Mouse (Mus musculus) forebrain, postnatal 0 days (tissue): ENCODE data around the gene Dxo. TPM values are rescaled to one million over a fixed set of nuclear protein-coding genes. Genes with fewer than 3 reads are reported as not detected.

Source experiments
- ATAC-seq: fragments of 200-750 bp; cut with Nextera tagmentation; 2 replicates; pipeline ENCODE4 v1.8.0; 2017; ENCODE audit warnings: mild to moderate bottlenecking, moderate library complexity
- DNase-seq: peaks from one replicate; pipeline ENCODE4 v3.0.0-alpha.2; 2015
- H3K27ac ChIP-seq: fragments of 300-500 bp; sonication (generic); 2 replicates; pipeline ENCODE4 v1.5.1; 2014; ENCODE audit warnings: low read depth, mild to moderate bottlenecking, antibody characterized with exemption, low read length, moderate library complexity, mixed read lengths
- H3K27me3 ChIP-seq: fragments of 300-500 bp; sonication (generic); 2 replicates; pipeline ENCODE4 v1.6.1; 2014; ENCODE audit warnings: mild to moderate bottlenecking, low read length, mixed read lengths; ENCODE audit not compliant: insufficient read depth
- H3K36me3 ChIP-seq: fragments of 300-500 bp; sonication (generic); 2 replicates; pipeline ENCODE4 v1.6.1; 2014; ENCODE audit warnings: mild to moderate bottlenecking, moderate library complexity; ENCODE audit not compliant: insufficient read depth
- H3K4me1 ChIP-seq: fragments of 300-500 bp; sonication (generic); 2 replicates; pipeline ENCODE4 v1.6.1; 2014; ENCODE audit warnings: antibody characterized with exemption; ENCODE audit not compliant: insufficient read depth
- H3K4me2 ChIP-seq: fragments of 300-500 bp; sonication (generic); 2 replicates; pipeline ENCODE4 v1.6.1; 2014; ENCODE audit warnings: low read depth, mild to moderate bottlenecking, moderate library complexity
- H3K4me3 ChIP-seq: fragments of 300-500 bp; sonication (generic); 2 replicates; pipeline ENCODE4 v1.5.1; 2014; ENCODE audit warnings: low read depth, low read length, mixed read lengths
- H3K9ac ChIP-seq: fragments of 300-500 bp; sonication (generic); 2 replicates; pipeline ENCODE4 v1.6.1; 2014; ENCODE audit warnings: mild to moderate bottlenecking
- H3K9me3 ChIP-seq: fragments of 300-500 bp; sonication (generic); 2 replicates; pipeline ENCODE4 v1.6.1; 2016; ENCODE audit warnings: low read length
- CTCF ChIP-seq: sonication (generic); IDR thresholded peaks from 2 replicates; pipeline ENCODE4 v1.5.1; 2016; ENCODE audit warnings: antibody characterized with exemption, control low read depth, low read depth
- WGBS: fragments of 180-500 bp; shearing (Covaris S2); extraction: QIAGEN DNeasy Blood & Tissue Kit; methylation state at CpG from one replicate; pipeline ENCODE4 v1.1.7; 2014; 5-methylcytosine and 5-hydroxymethylcytosine counted together
- microRNA-seq, 2 experiments: library from miRNA; unstranded; fragments of <30 nt; microRNA quantifications; one replicate each; pipeline ENCODE4; 2016
- polyA plus RNA-seq: library from polyadenylated mRNA; unstranded; fragments of >200 nt; fragmentation: Nextera tagmentation; extraction: Ambion mirVana; gene quantifications from 2 replicates; pipeline ENCODE4 v1.2.1, GENCODE M21; 2015
- total RNA-seq: library from RNA; depleted of rRNA; stranded (reverse); fragments of >200 nt; gene quantifications from 2 replicates; pipeline ENCODE4 v1.2.3, GENCODE M21; 2014; rRNA removed

Dxo gene
- total and polyA plus RNA-seq, 2 experiments from 2014 or later, result 40.0 to 57.8 TPM

DNA sequence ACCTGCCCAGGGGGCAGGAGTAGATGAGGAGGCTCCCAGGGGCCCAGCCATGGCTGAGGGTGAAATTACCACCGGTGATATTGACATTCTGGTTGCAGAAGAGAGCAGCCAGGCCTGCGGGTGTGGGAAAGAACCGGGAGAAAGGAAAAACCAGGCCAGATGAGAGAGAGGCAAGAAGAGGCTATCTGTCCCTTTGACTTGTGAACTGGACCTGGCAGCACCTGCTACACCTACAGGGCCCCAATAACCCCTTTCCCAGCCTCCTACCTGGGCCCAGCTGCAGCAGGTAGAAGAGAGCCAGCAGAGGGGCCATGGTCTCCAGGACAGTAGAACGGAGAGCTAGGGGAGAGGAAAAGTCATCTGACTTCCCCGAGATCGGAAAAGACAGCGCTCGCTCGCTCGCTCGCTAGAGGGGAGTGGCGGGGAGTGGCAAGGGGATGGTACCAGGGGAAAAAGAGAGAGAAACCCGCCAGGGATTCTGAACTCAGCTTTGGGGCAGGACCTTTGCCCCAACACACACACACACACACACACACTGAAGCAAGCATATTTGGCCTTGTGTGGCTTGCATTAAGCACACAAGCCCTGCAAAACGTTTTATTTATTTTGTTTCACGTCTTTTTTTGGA lies 45.0 kb downstream of the Dxo start, which contains the start of gene Gm20547:
Gene Gm20547, minus strand, starts transcription at position 360 of the 628 bp plus-strand sequence.
- no peak within 1 kb of the TSS for H3K27ac ChIP-seq
- no peak within 1 kb of the TSS for H3K4me2 ChIP-seq
- no peak for TF ChIP-seq CTCF
- no peaks in the 10 kb centered on the region for H3K36me3 ChIP-seq
- H3K27me3 ChIP-seq, result 0 out of 2 replicates have a peak, but pooled peaks cover 4% of the 10 kb centered on the region
- 10% methylated on average over 15 of the region's 15 CpGs for WGBS
- H3K4me3 ChIP-seq, result no peak within 1 kb of the TSS
- DNase-seq (no peak), ATAC-seq (no peak)
- no peak within 1 kb of the TSS for H3K9ac ChIP-seq
- no peaks in the 10 kb centered on the region for H3K4me1 ChIP-seq
- no peaks in the 10 kb centered on the region for H3K9me3 ChIP-seq

DNA sequence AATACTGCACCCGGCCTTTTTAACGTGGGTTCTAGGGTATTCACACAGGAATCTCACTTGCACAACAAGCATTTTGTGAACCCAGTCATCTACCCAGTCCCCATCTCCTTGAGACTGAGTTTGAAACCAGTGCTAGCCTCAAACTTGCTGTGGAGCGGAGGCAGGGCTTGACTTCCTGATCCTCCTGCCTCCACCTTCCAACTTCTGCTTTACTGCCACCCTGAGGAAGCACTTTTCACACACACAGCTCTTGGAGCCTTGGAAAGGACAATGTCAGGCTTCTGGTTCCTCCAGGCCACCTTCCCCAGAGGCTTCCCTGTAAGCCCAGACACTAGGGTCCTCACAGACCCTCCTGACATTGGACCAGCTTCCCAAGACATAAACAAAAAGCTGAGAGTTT lies 46.5 kb downstream of the Dxo start:
- Histone ChIP-seq H3K4me3 (no peak overlapping the region), H3K4me2 (no peak overlapping the region), H3K9me3 (no peaks in the 10 kb centered on the region), H3K27ac (no peak overlapping the region), H3K4me1 (no peaks in the 10 kb centered on the region), H3K27me3 (0 out of 2 replicates have a peak, but pooled peaks cover 4% of the 10 kb centered on the region), H3K36me3 (no peaks in the 10 kb centered on the region), H3K9ac (no peak overlapping the region)
- no peak for TF ChIP-seq CTCF
- DNase-seq, result no peak
- 57% methylated on average over 3 of the region's 3 CpGs for WGBS
- no peak for ATAC-seq

DNA sequence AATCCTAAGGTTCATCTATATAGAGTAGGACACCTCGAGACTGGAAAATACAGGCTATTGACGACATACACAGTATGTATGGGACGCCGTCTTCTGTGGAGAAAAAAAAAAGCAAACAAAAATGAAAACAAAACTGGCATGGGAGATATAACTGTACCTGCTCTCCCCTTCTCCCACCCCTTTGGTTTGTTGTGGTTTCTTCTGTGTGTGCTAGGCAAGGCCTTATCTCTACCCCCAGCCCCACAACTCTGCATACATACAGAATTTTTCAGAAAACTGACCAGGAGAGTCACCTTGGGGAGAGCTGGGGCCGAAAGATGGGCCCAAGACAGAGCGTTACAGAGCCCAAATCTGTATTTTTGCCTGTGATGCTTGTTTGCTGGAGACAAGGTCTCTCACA lies 47.9 kb downstream of the Dxo start:
- 89% methylated on average over 6 of the region's 6 CpGs for WGBS
- no peaks in the 10 kb centered on the region for H3K9me3 ChIP-seq
- no peak for ATAC-seq
- H3K4me2 ChIP-seq, result no peak overlapping the region
- no peak overlapping the region for H3K9ac ChIP-seq
- no peaks in the 10 kb centered on the region for H3K36me3 ChIP-seq
- H3K27me3 ChIP-seq, result 0 out of 2 replicates have a peak, but pooled peaks cover 4% of the 10 kb centered on the region
- H3K27ac ChIP-seq, result no peak overlapping the region
- H3K4me3 ChIP-seq, result no peak overlapping the region
- DNase-seq, result no peak
- TF ChIP-seq CTCF, result no peak
- H3K4me1 ChIP-seq, result no peaks in the 10 kb centered on the region

DNA sequence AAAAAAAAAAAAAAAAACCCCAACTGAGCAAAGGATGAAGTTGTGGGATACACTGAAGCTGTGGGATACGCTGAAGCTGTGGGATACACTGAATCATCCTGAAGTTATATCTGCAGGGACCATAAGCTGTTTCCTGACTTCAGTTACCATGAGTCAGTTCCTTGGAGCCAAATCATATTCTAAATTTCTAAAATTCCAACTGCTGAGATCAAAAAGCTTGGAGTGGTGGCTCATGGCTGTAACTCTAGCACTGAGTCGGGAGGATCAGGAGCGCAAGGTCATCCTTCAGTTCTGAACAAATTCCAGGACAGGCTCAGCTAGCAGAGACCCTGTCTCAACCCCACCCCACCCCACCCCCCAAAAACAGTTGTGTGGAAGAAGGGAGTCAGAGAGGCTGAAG lies 48.8 kb downstream of the Dxo start:
- DNase-seq, result no peak
- H3K4me1 ChIP-seq, result no peaks in the 10 kb centered on the region
- H3K9me3 ChIP-seq, result no peaks in the 10 kb centered on the region
- no peak overlapping the region for H3K4me2 ChIP-seq
- no peak for ATAC-seq
- no peaks in the 10 kb centered on the region for H3K36me3 ChIP-seq
- no peak overlapping the region for H3K27ac ChIP-seq
- 0 out of 2 replicates have a peak, but pooled peaks cover 4% of the 10 kb centered on the region for H3K27me3 ChIP-seq
- H3K9ac ChIP-seq, result no peak overlapping the region
- 84% methylated on average over 3 of the region's 3 CpGs for WGBS
- TF ChIP-seq CTCF, result no peak
- no peak overlapping the region for H3K4me3 ChIP-seq

DNA sequence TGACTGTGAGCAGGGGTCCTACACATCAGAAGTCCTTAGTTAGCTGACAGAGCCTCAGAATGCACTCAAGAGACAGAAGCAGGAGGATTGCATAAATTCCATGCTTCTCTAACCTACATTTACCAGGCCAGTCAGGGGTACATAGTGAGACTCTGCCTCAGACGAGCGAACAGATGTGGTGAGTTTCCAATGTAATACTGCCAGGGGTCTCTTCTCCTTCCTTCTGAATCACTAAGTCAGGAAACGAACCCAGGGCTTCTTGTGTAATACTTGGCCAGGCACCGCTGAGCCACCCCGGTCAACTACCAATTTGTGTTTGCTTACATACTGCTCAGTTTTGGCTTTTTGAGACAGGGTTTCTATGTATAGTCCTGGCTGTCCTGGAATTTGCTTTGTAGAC lies 51.1 kb downstream of the Dxo start:
- no peak for DNase-seq
- H3K9me3 ChIP-seq, result no peaks in the 10 kb centered on the region

More for the DNA sequence above, 51.1 kb downstream of the Dxo start:
- no peaks in the 10 kb centered on the region for H3K4me1 ChIP-seq
- no peaks in the 10 kb centered on the region for H3K36me3 ChIP-seq
- no peak overlapping the region for H3K4me2 ChIP-seq
- ATAC-seq, result no peak
- no peak overlapping the region for H3K9ac ChIP-seq
- no peak for TF ChIP-seq CTCF
- no peak overlapping the region for H3K4me3 ChIP-seq
- H3K27me3 ChIP-seq, result no peaks in the 10 kb centered on the region
- H3K27ac ChIP-seq, result no peak overlapping the region
- 92% methylated on average over 5 of the region's 5 CpGs for WGBS

Small RNAs within 50 kb of the gene (microRNA-seq; reads per million reads assigned to microRNA genes)
- 0 to 0.12 reads per million in 2 experiments for gene Mir6970
- 1.2 to 4.5 reads per million in 2 experiments for gene Mir6971
- gene Mir6972, result 0 to 0.39 reads per million in 2 experiments

Other genes with a start within 250 kb of the Dxo start
Only the 30 nearest of the 39 such genes appear.
- gene Egfl8, start 221.0 kb upstream of the Dxo start, total RNA-seq, result 2.7 and 3.2 TPM in 2 replicates
- gene Egfl8, start 221.0 kb upstream of the Dxo start, polyA plus RNA-seq, result 3.8 and 4.8 TPM in 2 replicates
- 24.2 and 27.2 TPM in 2 replicates for gene Ppt2, start 208.5 kb upstream of the Dxo start, total RNA-seq
- gene Ppt2, start 208.5 kb upstream of the Dxo start, polyA plus RNA-seq, result 17.6 and 20.2 TPM in 2 replicates
- 7.8 and 11.4 TPM in 2 replicates for gene Prrt1, start 207.5 kb upstream of the Dxo start, total RNA-seq
- gene Prrt1, start 207.5 kb upstream of the Dxo start, polyA plus RNA-seq, result 12.2 and 15.1 TPM in 2 replicates
- gene Fkbpl, start 192.3 kb upstream of the Dxo start, total RNA-seq, result 9.6 and 19.9 TPM in 2 replicates
- gene Fkbpl, start 192.3 kb upstream of the Dxo start, polyA plus RNA-seq, result 8.2 and 11.4 TPM in 2 replicates
- 39.9 and 43.7 TPM in 2 replicates for gene Atf6b, start 189.9 kb upstream of the Dxo start, total RNA-seq
- gene Atf6b, start 189.9 kb upstream of the Dxo start, polyA plus RNA-seq, result 86.1 and 86.4 TPM in 2 replicates
- gene Tnxb, start 166.5 kb upstream of the Dxo start, total RNA-seq, result 1.0 and 1.7 TPM in 2 replicates
- 0.08 and 0.16 TPM in 2 replicates for gene Tnxb, start 166.5 kb upstream of the Dxo start, polyA plus RNA-seq
- gene C4b, start 93.1 kb upstream of the Dxo start, total RNA-seq, result 1.5 and 1.6 TPM in 2 replicates
- gene C4b, start 93.1 kb upstream of the Dxo start, polyA plus RNA-seq, result 0.59 and 0.75 TPM in 2 replicates
- gene Cyp21a1, start 32.5 kb upstream of the Dxo start, total RNA-seq, result not detected in 2 replicates
- not detected in 2 replicates for gene Cyp21a1, start 32.5 kb upstream of the Dxo start, polyA plus RNA-seq
- 41.9 and 55.6 TPM in 2 replicates for gene Stk19, start 74 bp upstream of the Dxo start, total RNA-seq
- gene Stk19, start 74 bp upstream of the Dxo start, polyA plus RNA-seq, result 55.7 and 61.1 TPM in 2 replicates
- 91.8 and 97.7 TPM in 2 replicates for gene Skiv2l, start 13.2 kb downstream of the Dxo start, total RNA-seq
- gene Skiv2l, start 13.2 kb downstream of the Dxo start, polyA plus RNA-seq, result 36.9 and 42.8 TPM in 2 replicates
- 32.0 and 56.2 TPM in 2 replicates for gene Nelfe, start 13.4 kb downstream of the Dxo start, total RNA-seq
- gene Nelfe, start 13.4 kb downstream of the Dxo start, polyA plus RNA-seq, result 49.6 and 54.6 TPM in 2 replicates
- 0.67 and 1.4 TPM in 2 replicates for gene Cfb, start 25.5 kb downstream of the Dxo start, total RNA-seq
- 1.0 and 1.7 TPM in 2 replicates for gene Cfb, start 25.5 kb downstream of the Dxo start, polyA plus RNA-seq
- gene Zbtb12, start 42.5 kb downstream of the Dxo start, total RNA-seq, result 25.2 and 32.6 TPM in 2 replicates
- gene Zbtb12, start 42.5 kb downstream of the Dxo start, polyA plus RNA-seq, result 5.3 and 7.7 TPM in 2 replicates
- not detected in 2 replicates for gene Gm20547, start 45.0 kb downstream of the Dxo start, total RNA-seq
- gene Gm20547, start 45.0 kb downstream of the Dxo start, polyA plus RNA-seq, result not detected in 2 replicates
- gene C2, start 61.2 kb downstream of the Dxo start, total RNA-seq, result 2.6 and 6.1 TPM in 2 replicates
- gene C2, start 61.2 kb downstream of the Dxo start, polyA plus RNA-seq, result 3.0 and 3.5 TPM in 2 replicates
- 293 and 302 TPM in 2 replicates for gene Ehmt2, start 61.5 kb downstream of the Dxo start, total RNA-seq
- gene Ehmt2, start 61.5 kb downstream of the Dxo start, polyA plus RNA-seq, result 45.5 and 61.8 TPM in 2 replicates
- not detected in 2 replicates for gene Slc44a4, start 77.4 kb downstream of the Dxo start, total RNA-seq
- gene Slc44a4, start 77.4 kb downstream of the Dxo start, polyA plus RNA-seq, result 0.06 TPM in 1 of 2 replicates, not detected in the other
- gene Neu1, start 94.2 kb downstream of the Dxo start, total RNA-seq, result 36.7 and 36.8 TPM in 2 replicates
- gene Neu1, start 94.2 kb downstream of the Dxo start, polyA plus RNA-seq, result 33.5 and 34.5 TPM in 2 replicates
- 5.2 and 8.1 TPM in 2 replicates for gene Hspa1b, start 122.2 kb downstream of the Dxo start, total RNA-seq
- 0.42 and 0.52 TPM in 2 replicates for gene Hspa1b, start 122.2 kb downstream of the Dxo start, polyA plus RNA-seq
- gene Gm20481, start 132.9 kb downstream of the Dxo start, total RNA-seq, result not detected in 2 replicates
- not detected in 2 replicates for gene Gm20481, start 132.9 kb downstream of the Dxo start, polyA plus RNA-seq
- 7.9 and 13.8 TPM in 2 replicates for gene Hspa1a, start 135.1 kb downstream of the Dxo start, total RNA-seq
- 7.6 and 8.5 TPM in 2 replicates for gene Hspa1a, start 135.1 kb downstream of the Dxo start, polyA plus RNA-seq
- 0.24 and 0.46 TPM in 2 replicates for gene Hspa1l, start 135.7 kb downstream of the Dxo start, total RNA-seq
- 0.36 and 0.50 TPM in 2 replicates for gene Hspa1l, start 135.7 kb downstream of the Dxo start, polyA plus RNA-seq
- gene Lsm2, start 144.8 kb downstream of the Dxo start, total RNA-seq, result 29.1 and 38.9 TPM in 2 replicates
- 111 and 120 TPM in 2 replicates for gene Lsm2, start 144.8 kb downstream of the Dxo start, polyA plus RNA-seq
- gene Vars, start 164.0 kb downstream of the Dxo start, total RNA-seq, result 84.4 and 93.4 TPM in 2 replicates
- 36.7 and 45.4 TPM in 2 replicates for gene Vars, start 164.0 kb downstream of the Dxo start, polyA plus RNA-seq
- gene Vwa7, start 179.6 kb downstream of the Dxo start, total RNA-seq, result 0.14 and 0.31 TPM in 2 replicates
- 0.08 TPM in 1 of 2 replicates, not detected in the other for gene Vwa7, start 179.6 kb downstream of the Dxo start, polyA plus RNA-seq
- gene Sapcd1, start 191.0 kb downstream of the Dxo start, total RNA-seq, result 2.2 and 2.7 TPM in 2 replicates
- gene Sapcd1, start 191.0 kb downstream of the Dxo start, polyA plus RNA-seq, result 1.6 TPM in 2 replicates
- 1.3 and 2.2 TPM in 2 replicates for gene Msh5, start 209.7 kb downstream of the Dxo start, total RNA-seq
- 1.1 and 1.3 TPM in 2 replicates for gene Msh5, start 209.7 kb downstream of the Dxo start, polyA plus RNA-seq
- 26.8 and 29.3 TPM in 2 replicates for gene Clic1, start 212.9 kb downstream of the Dxo start, total RNA-seq
- gene Clic1, start 212.9 kb downstream of the Dxo start, polyA plus RNA-seq, result 47.9 and 50.5 TPM in 2 replicates
- gene Ddah2, start 222.0 kb downstream of the Dxo start, total RNA-seq, result 167 and 220 TPM in 2 replicates
- gene Ddah2, start 222.0 kb downstream of the Dxo start, polyA plus RNA-seq, result 261 and 299 TPM in 2 replicates
- gene Ly6g6c, start 228.4 kb downstream of the Dxo start, total RNA-seq, result not detected in 2 replicates
- gene Ly6g6c, start 228.4 kb downstream of the Dxo start, polyA plus RNA-seq, result not detected in 2 replicates